Mouse (Mus musculus) intestine, embryonic 16.5 days (tissue): ENCODE results near the gene Pde6d. TPM values are rescaled to one million over a fixed set of nuclear protein-coding genes. Genes with fewer than 3 reads are reported as not detected.
"Not testable (repeated sequence)": the region's sequence is repeated elsewhere in the genome, so short reads cannot be mapped to it uniquely, and the experiment has no call there.

Source experiments
- ATAC-seq: fragments of 200-750 bp; cut with Nextera tagmentation; 2 replicates; pipeline ENCODE4 v1.8.0; 2017; ENCODE audit warnings: moderate TSS enrichment, moderate library complexity
- H3K27ac ChIP-seq: fragments of 300-500 bp; sonication (generic); 2 replicates; pipeline ENCODE4 v1.5.1; 2014; ENCODE audit warnings: mild to moderate bottlenecking, low read length
- H3K27me3 ChIP-seq: fragments of 300-500 bp; sonication (generic); replicated peaks from 2 replicates; pipeline ENCODE4 v1.6.1; 2014; ENCODE audit warnings: low read length, control low read depth, mixed read lengths; ENCODE audit not compliant: control insufficient read depth, insufficient read depth
- H3K36me3 ChIP-seq: fragments of 300-500 bp; sonication (generic); 2 replicates; pipeline ENCODE4 v1.6.1; 2014; ENCODE audit warnings: low read length, control low read depth; ENCODE audit not compliant: control insufficient read depth, insufficient read depth
- H3K4me1 ChIP-seq: fragments of 300-500 bp; sonication (generic); 2 replicates; pipeline ENCODE4 v1.6.1; 2014; ENCODE audit warnings: low read length, control low read depth, mixed read lengths; ENCODE audit not compliant: control insufficient read depth, insufficient read depth
- H3K4me2 ChIP-seq: fragments of 300-500 bp; sonication (generic); 2 replicates; pipeline ENCODE4 v1.6.1; 2014; ENCODE audit warnings: low read depth, low read length, control low read depth
- H3K4me3 ChIP-seq: fragments of 300-500 bp; sonication (generic); 2 replicates; pipeline ENCODE4 v1.5.1; 2014; ENCODE audit warnings: mild to moderate bottlenecking, low read length
- H3K9ac ChIP-seq: fragments of 300-500 bp; sonication (generic); 2 replicates; pipeline ENCODE4 v1.6.1; 2014; ENCODE audit warnings: low read depth, low read length
- H3K9me3 ChIP-seq: fragments of 300-500 bp; sonication (generic); 2 replicates; pipeline ENCODE4 v1.6.1; 2016; ENCODE audit warnings: low read length, control low read depth; ENCODE audit not compliant: control insufficient read depth
- WGBS: fragments of 180-500 bp; shearing (Covaris S2); extraction: QIAGEN DNeasy Blood & Tissue Kit; methylation state at CpG from one replicate; pipeline ENCODE4 v1.1.7; 2014; 5-methylcytosine and 5-hydroxymethylcytosine counted together
- polyA plus RNA-seq: library from polyadenylated mRNA; unstranded; fragments of >200 nt; fragmentation: Nextera tagmentation; extraction: Ambion mirVana; gene quantifications from 2 replicates; pipeline ENCODE4 v1.2.1, GENCODE M21; 2015

Gene Pde6d
- polyA plus RNA-seq, 1 experiment from 2014 or later: 35.2 TPM

- H3K27me3 ChIP-seq: no peaks in the 10 kb centered on the region
- H3K27ac ChIP-seq: peak overlapping the region; percentile 100
- peak; percentile 70 for ATAC-seq
- peak overlapping the region; percentile 95 for H3K4me2 ChIP-seq
- H3K4me3 ChIP-seq: peak overlapping the region; percentile 97
- WGBS: 2% methylated on average over 53 of the region's 53 CpGs
- H3K9me3 ChIP-seq: no peaks in the 10 kb centered on the region
- peak overlapping the region; percentile 93 for H3K9ac ChIP-seq
- no peaks in the 10 kb centered on the region; the same call in 1 of the 2 replicates for H3K36me3 ChIP-seq
- peaks cover 13% of the 10 kb centered on the region for H3K4me1 ChIP-seq
Measured at GRCm38 (mm10) chr1:86524619-86525498, 57.6 kb downstream of the Pde6d start.

- H3K4me3 ChIP-seq: no peak overlapping the region
- no peaks in the 10 kb centered on the region for H3K36me3 ChIP-seq
- H3K9ac ChIP-seq: peak overlapping the region; percentile 79
- peak overlapping the region; percentile 100 for H3K27ac ChIP-seq
- no peaks in the 10 kb centered on the region for H3K9me3 ChIP-seq
- H3K27me3 ChIP-seq: no peaks in the 10 kb centered on the region
- no peak for ATAC-seq
- peak overlapping the region; percentile 95; the same call in 1 of the 2 replicates for H3K4me2 ChIP-seq
- WGBS: 86% methylated on average over 8 of the region's 8 CpGs
- peaks cover 6% of the 10 kb centered on the region for H3K4me1 ChIP-seq
Measured at GRCm38 (mm10) chr1:86523776-86524618, 58.4 kb downstream of the Pde6d start.

GRCm38 (mm10) chr1:86522286-86522871 is 60.0 kb downstream of the Pde6d start:
- WGBS: 75% methylated on average over 7 of the region's 7 CpGs
- Histone ChIP-seq H3K9ac (no peak overlapping the region), H3K27ac (no peak overlapping the region)

GRCm38 (mm10) chr1:86520361-86520760 is 62.1 kb downstream of the Pde6d start:
- Histone ChIP-seq H3K4me3 (no peak overlapping the region), H3K9ac (no peak overlapping the region), H3K27ac (no peak overlapping the region), H3K9me3 (no peaks in the 10 kb centered on the region), H3K27me3 (no peaks in the 10 kb centered on the region), H3K4me1 (peaks cover 6% of the 10 kb centered on the region; the same call in 1 of the 2 replicates), H3K4me2 (no peak overlapping the region), H3K36me3 (no peaks in the 10 kb centered on the region)
- WGBS: 33% methylated on average over 7 of the region's 7 CpGs
- no peak for ATAC-seq

More at GRCm38 (mm10) chr1:86522286-86522871, 60.0 kb downstream of the Pde6d start:
- ATAC-seq: no peak
- Histone ChIP-seq H3K27me3 (no peaks in the 10 kb centered on the region), H3K9me3 (no peaks in the 10 kb centered on the region), H3K36me3 (no peaks in the 10 kb centered on the region), H3K4me1 (peaks cover 6% of the 10 kb centered on the region; the same call in 1 of the 2 replicates), H3K4me3 (no peak overlapping the region), H3K4me2 (no peak overlapping the region)

- H3K27me3 ChIP-seq: no peaks in the 10 kb centered on the region
- 77% methylated on average over 3 of the region's 3 CpGs for WGBS
- ATAC-seq: no peak
- no peaks in the 10 kb centered on the region for H3K36me3 ChIP-seq
- H3K4me1 ChIP-seq: no peaks in the 10 kb centered on the region
- H3K27ac ChIP-seq: no peak overlapping the region
- no peak overlapping the region for H3K4me3 ChIP-seq
- H3K4me2 ChIP-seq: no peak overlapping the region
- no peak overlapping the region for H3K9ac ChIP-seq
- H3K9me3 ChIP-seq: no peaks in the 10 kb centered on the region
Measured at GRCm38 (mm10) chr1:86517076-86517475, 65.4 kb downstream of the Pde6d start.

GRCm38 (mm10) chr1:86515715-86516410 is 66.6 kb downstream of the Pde6d start:
- 60% methylated on average over 6 of the region's 6 CpGs for WGBS
- Histone ChIP-seq H3K27ac (no peak overlapping the region), H3K4me2 (no peak overlapping the region), H3K27me3 (no peaks in the 10 kb centered on the region), H3K9ac (no peak overlapping the region), H3K9me3 (no peaks in the 10 kb centered on the region), H3K4me3 (no peak overlapping the region), H3K4me1 (no peaks in the 10 kb centered on the region), H3K36me3 (no peaks in the 10 kb centered on the region)
- ATAC-seq: no peak

- not testable (repeated sequence) for ATAC-seq, H3K9ac ChIP-seq, H3K4me3 ChIP-seq, H3K27ac ChIP-seq, H3K27me3 ChIP-seq, H3K4me2 ChIP-seq, H3K9me3 ChIP-seq, H3K36me3 ChIP-seq, H3K4me1 ChIP-seq
- 72% methylated on average over 1 of the region's 1 CpGs for WGBS
Measured at GRCm38 (mm10) chr1:86513031-86513430, 69.4 kb downstream of the Pde6d start.

GRCm38 (mm10) chr1:86512154-86512720 is 70.2 kb downstream of the Pde6d start:
- peaks cover 6% of the 10 kb centered on the region for H3K4me1 ChIP-seq
- H3K36me3 ChIP-seq: no peaks in the 10 kb centered on the region
- H3K9ac ChIP-seq: no peak overlapping the region
- H3K27me3 ChIP-seq: no peaks in the 10 kb centered on the region
- no peak for ATAC-seq
- 73% methylated on average over 4 of the region's 4 CpGs for WGBS
- no peak overlapping the region for H3K4me3 ChIP-seq
- no peaks in the 10 kb centered on the region for H3K9me3 ChIP-seq
- H3K4me2 ChIP-seq: no peak overlapping the region
- H3K27ac ChIP-seq: no peak overlapping the region; the same call in 1 of the 2 replicates
